Mouse (Mus musculus): ENCODE results near the gene Cpa5. TPM values are rescaled to one million over a fixed set of nuclear protein-coding genes. Genes with fewer than 3 reads are reported as not detected.
A peak's percentile ranks its signal among the peaks of the same experiment; 100 is the strongest.

The Cpa5 gene
- polyA plus RNA-seq, 1 experiment from 2014 or later, result not detected

DNA sequence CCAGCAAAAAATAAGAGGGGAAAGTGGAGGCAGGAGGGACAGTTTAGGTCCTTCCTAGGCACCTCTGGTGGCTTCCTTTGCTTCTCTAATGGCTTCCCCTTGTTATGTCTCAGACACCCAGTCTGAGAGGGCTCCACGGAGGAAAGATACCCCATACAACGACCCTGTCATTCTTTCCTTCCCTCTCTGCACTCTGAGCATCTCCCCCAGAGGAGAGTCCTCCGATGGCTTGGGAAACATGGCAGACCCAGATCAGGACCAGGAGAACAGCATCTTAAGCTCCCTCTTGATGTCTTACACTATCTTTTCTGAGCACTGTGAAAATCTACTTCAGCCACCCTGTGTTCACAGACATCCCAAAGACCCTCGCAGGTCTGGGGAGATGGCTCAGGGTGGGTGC lies 4.9 kb downstream of the Cpa5 start:
- H3K9me3 ChIP-seq (ENCODE audit: control insufficient read depth, low read length), result no peaks in the 10 kb centered on the region
- H3K9ac ChIP-seq (replicated peaks; ENCODE audit: low read length), result no peak overlapping the region
- H3K4me2 ChIP-seq (ENCODE audit: low read length), result no peak overlapping the region
- H3K27me3 ChIP-seq (ENCODE audit: control insufficient read depth, insufficient read depth, low read length), result no peaks in the 10 kb centered on the region
- no peak overlapping the region; the same call in 1 of the 2 replicates for H3K27ac ChIP-seq (replicated peaks; ENCODE audit: low read depth, low read length)
- ATAC-seq (ENCODE audit: low FRiP score, low TSS enrichment) (no peak), DNase-seq (no peak)
- H3K36me3 ChIP-seq (ENCODE audit: control insufficient read depth, insufficient read depth, low read length), result no peaks in the 10 kb centered on the region
- no peak overlapping the region for H3K4me3 ChIP-seq (replicated peaks; ENCODE audit: low read depth, low read length)
- 6% methylated on average over 4 of the region's 4 CpGs for WGBS
- peaks cover 49% of the 10 kb centered on the region for H3K4me1 ChIP-seq (ENCODE audit: control insufficient read depth, insufficient read depth, low read length)

DNA sequence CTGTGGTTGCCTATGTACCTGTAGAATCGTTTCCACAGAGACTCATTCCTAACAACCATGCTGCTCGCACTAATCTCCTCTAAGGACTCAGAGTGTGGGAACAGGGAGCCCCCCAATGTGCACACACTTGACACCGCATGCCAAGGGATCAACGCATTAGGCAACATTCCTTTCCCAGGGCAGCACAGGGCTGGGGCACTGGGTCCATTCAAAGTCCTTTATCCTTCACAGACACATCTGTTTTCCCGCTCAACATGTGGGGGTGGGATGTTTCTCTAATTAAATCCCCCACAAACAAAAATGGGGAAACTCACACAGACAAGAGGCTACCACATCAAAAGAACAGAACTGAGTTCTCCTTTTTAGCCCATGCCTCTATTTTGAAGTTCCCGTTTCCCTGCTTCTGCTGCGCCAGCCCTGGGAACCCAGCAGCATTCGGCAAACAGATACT lies 5.7 kb downstream of the Cpa5 start:
- H3K4me2 ChIP-seq (ENCODE audit: low read length), result no peak overlapping the region
- no peak overlapping the region for H3K4me3 ChIP-seq (replicated peaks; ENCODE audit: low read depth, low read length)
- no peaks in the 10 kb centered on the region for H3K36me3 ChIP-seq (ENCODE audit: control insufficient read depth, insufficient read depth, low read length)
- no peaks in the 10 kb centered on the region for H3K27me3 ChIP-seq (ENCODE audit: control insufficient read depth, insufficient read depth, low read length)
- H3K9ac ChIP-seq (replicated peaks; ENCODE audit: low read length), result no peak overlapping the region; the same call in 1 of the 2 replicates
- H3K27ac ChIP-seq (replicated peaks; ENCODE audit: low read depth, low read length), result peak overlapping the region; percentile 88
- ATAC-seq (ENCODE audit: low FRiP score, low TSS enrichment), result no peak
- DNase-seq, result peak; percentile 57
- WGBS, result 2% methylated on average over 8 of the region's 8 CpGs
- no peaks in the 10 kb centered on the region for H3K9me3 ChIP-seq (ENCODE audit: control insufficient read depth, low read length)
- peaks cover 44% of the 10 kb centered on the region for H3K4me1 ChIP-seq (ENCODE audit: control insufficient read depth, insufficient read depth, low read length)

DNA sequence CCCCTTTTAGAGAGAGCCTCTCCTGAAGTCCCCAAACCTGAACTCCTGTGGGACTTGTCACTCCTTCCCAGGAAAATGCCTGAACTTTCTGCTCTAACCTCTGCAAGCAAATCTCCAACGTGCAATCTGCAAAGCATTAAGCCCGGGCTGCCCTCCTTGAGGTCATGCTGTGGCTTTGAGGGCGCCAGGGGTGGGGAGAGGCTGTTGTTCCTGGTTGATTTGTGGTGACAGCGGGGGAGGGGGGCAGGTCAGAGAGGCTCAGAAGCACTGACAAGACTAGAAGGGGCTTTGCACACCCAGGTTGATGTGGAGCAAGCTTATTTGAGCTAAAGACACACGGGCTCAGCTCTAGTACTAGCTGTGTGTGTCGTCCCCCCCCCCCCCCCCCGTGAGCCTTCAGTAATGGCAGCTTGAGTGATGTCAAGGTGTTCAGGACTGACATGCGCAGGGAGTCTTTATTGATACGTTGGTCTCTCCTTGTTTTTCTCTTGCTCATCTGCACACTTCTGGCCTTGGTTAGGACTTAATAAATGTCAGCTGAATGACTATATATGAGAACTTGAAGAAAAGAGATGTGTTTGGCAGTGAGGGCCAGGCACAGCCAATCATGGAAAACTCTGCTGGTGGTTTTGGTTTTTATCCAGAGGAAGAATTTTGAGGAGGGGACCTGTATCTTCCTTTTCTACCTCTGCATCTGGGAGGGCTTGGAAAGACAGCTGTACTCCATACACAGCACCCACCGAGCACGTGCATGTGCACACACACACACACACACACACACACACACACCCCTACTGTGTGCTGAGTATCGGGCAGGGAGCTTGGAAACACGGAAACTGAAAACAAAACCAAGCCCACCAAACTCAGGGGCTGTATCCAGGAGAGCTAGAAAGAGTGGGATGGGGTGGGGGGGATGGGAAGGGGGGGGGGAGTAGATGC lies 6.5 kb downstream of the Cpa5 start:
- Histone ChIP-seq H3K27ac (replicated peaks; ENCODE audit: low read depth, low read length) (peak overlapping the region; percentile 88), H3K36me3 (ENCODE audit: control insufficient read depth, insufficient read depth, low read length) (no peaks in the 10 kb centered on the region), H3K9me3 (ENCODE audit: control insufficient read depth, low read length) (no peaks in the 10 kb centered on the region), H3K4me1 (ENCODE audit: control insufficient read depth, insufficient read depth, low read length) (peaks cover 42% of the 10 kb centered on the region), H3K4me2 (ENCODE audit: low read length) (peak overlapping the region; percentile 61), H3K27me3 (ENCODE audit: control insufficient read depth, insufficient read depth, low read length) (no peaks in the 10 kb centered on the region), H3K4me3 (replicated peaks; ENCODE audit: low read depth, low read length) (peak overlapping the region; percentile 12; the same call in 1 of the 2 replicates), H3K9ac (replicated peaks; ENCODE audit: low read length) (no peak overlapping the region; the same call in 1 of the 2 replicates)
- ATAC-seq (ENCODE audit: low FRiP score, low TSS enrichment), result peak; percentile 12; the same call in 1 of the 2 replicates
- 1% methylated on average over 13 of the region's 13 CpGs for WGBS
- peak; percentile 48 for DNase-seq

DNA sequence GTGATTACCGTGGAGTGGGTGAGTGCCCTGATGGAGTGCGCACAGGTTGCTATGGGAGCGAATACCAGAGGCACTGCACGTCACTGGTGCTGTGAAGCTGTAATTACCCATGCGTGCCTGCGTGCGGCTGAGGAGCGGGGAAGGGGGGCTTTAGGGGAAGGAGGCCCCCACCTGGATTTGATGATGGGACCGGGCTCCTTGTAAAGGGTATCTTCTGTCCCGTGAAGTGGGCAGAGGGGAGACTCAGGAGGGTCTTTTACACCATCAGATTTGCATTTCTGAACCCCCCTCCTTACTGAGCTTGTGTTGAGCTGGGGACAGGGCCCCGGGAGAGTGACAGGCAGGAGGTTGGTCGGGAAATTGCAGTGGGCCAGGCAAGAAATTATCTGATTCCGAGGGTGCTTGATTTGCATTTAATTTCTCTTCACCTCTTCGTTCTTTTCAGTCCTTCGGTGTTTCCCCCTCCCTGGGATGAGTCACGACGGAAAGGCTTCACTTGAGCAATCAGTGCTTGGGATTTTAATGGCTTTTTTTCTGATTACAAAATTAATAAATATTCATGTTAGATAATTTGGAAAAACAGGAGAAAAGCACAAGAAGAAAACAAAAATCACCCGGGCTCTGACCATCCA lies 7.3 kb downstream of the Cpa5 start:
- Histone ChIP-seq H3K9ac (replicated peaks; ENCODE audit: low read length) (peak overlapping the region; percentile 34), H3K9me3 (ENCODE audit: control insufficient read depth, low read length) (no peaks in the 10 kb centered on the region), H3K27me3 (ENCODE audit: control insufficient read depth, insufficient read depth, low read length) (no peaks in the 10 kb centered on the region), H3K36me3 (ENCODE audit: control insufficient read depth, insufficient read depth, low read length) (no peaks in the 10 kb centered on the region), H3K4me2 (ENCODE audit: low read length) (peak overlapping the region; percentile 61), H3K4me3 (replicated peaks; ENCODE audit: low read depth, low read length) (peak overlapping the region; percentile 12; the same call in 1 of the 2 replicates), H3K27ac (replicated peaks; ENCODE audit: low read depth, low read length) (peak overlapping the region; percentile 88), H3K4me1 (ENCODE audit: control insufficient read depth, insufficient read depth, low read length) (peaks cover 42% of the 10 kb centered on the region)
- ATAC-seq (ENCODE audit: low FRiP score, low TSS enrichment) (peak; percentile 87), DNase-seq (peak; percentile 87)
- 1% methylated on average over 18 of the region's 18 CpGs for WGBS

DNA sequence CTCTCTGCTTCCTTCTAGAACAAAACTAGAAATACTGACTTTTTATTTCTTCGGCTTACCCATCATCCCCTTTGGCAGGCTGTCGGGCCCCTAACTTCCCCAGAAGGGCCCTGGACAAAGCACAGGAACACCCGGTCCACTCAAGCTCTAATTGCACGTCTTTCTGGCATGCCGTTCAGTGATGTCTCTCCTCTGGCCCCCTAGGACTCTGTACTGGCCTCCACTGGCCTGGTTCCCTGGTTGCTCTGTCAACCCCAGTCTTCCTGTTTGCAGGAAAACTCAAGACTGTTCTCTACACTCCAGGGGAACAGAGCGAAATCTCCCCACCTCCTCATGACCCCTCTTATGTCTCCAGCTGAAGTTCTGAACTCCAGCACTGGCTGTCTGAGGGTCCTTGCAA lies 7.9 kb downstream of the Cpa5 start:
- Histone ChIP-seq H3K4me2 (ENCODE audit: low read length) (peak overlapping the region; percentile 61), H3K9ac (replicated peaks; ENCODE audit: low read length) (no peak overlapping the region)
- 17% methylated on average over 6 of the region's 6 CpGs for WGBS

DNA sequence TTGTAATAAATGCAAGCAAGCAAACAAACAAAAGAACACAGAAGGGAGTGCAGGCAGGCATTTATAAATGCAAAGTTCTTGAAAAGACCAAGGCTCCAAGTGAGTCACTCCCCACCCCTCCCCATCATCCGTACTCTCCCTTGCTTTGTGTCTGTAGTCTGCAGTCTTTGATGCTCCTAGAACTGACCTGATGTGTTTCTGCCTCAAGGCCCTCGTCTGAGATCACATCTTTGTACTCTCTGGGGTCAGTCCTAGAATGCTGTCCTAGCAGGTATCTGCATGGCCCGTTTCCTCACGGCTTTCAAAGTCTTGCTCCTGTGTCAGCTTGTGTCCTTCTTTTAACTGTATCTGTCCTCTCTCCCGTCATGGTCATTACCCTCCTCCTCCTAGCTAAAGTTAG lies 8.8 kb downstream of the Cpa5 start:
- Histone ChIP-seq H3K4me1 (ENCODE audit: control insufficient read depth, insufficient read depth, low read length) (peaks cover 42% of the 10 kb centered on the region), H3K27ac (replicated peaks; ENCODE audit: low read depth, low read length) (no peak overlapping the region; the same call in 1 of the 2 replicates), H3K4me3 (replicated peaks; ENCODE audit: low read depth, low read length) (no peak overlapping the region), H3K36me3 (ENCODE audit: control insufficient read depth, insufficient read depth, low read length) (no peaks in the 10 kb centered on the region), H3K27me3 (ENCODE audit: control insufficient read depth, insufficient read depth, low read length) (no peaks in the 10 kb centered on the region), H3K4me2 (ENCODE audit: low read length) (no peak overlapping the region), H3K9me3 (ENCODE audit: control insufficient read depth, low read length) (no peaks in the 10 kb centered on the region), H3K9ac (replicated peaks; ENCODE audit: low read length) (no peak overlapping the region)
- WGBS, result 52% methylated on average over 5 of the region's 5 CpGs
- ATAC-seq (ENCODE audit: low FRiP score, low TSS enrichment) (no peak), DNase-seq (no peak)

More for the DNA sequence above, 7.9 kb downstream of the Cpa5 start:
- no peak overlapping the region for H3K4me3 ChIP-seq (replicated peaks; ENCODE audit: low read depth, low read length)
- H3K27me3 ChIP-seq (ENCODE audit: control insufficient read depth, insufficient read depth, low read length), result no peaks in the 10 kb centered on the region
- DNase-seq (no peak), ATAC-seq (ENCODE audit: low FRiP score, low TSS enrichment) (no peak)
- peaks cover 42% of the 10 kb centered on the region for H3K4me1 ChIP-seq (ENCODE audit: control insufficient read depth, insufficient read depth, low read length)
- H3K9me3 ChIP-seq (ENCODE audit: control insufficient read depth, low read length), result no peaks in the 10 kb centered on the region
- peak overlapping the region; percentile 88 for H3K27ac ChIP-seq (replicated peaks; ENCODE audit: low read depth, low read length)
- H3K36me3 ChIP-seq (ENCODE audit: control insufficient read depth, insufficient read depth, low read length), result no peaks in the 10 kb centered on the region

DNA sequence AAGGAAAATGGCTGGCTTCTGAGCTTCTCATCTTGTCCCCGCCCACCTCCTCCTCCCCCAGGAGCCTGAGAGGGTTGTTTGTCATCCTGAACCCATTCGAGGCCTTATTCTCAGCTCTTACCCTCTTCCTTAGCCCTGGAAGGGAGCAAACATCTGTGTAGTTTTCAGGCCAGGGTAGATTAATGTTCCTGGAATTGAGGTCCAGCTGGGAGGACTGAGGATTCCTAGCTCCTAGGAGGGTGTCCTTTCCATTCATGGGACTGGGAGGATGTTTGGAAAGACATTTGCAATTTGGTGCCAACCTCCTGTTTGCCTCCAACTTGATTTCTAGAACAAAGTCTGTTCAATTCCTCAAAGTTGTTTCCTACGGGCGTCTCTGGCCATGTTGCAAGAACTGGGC lies 9.8 kb downstream of the Cpa5 start:
- WGBS, result 88% methylated on average over 4 of the region's 4 CpGs

DNA sequence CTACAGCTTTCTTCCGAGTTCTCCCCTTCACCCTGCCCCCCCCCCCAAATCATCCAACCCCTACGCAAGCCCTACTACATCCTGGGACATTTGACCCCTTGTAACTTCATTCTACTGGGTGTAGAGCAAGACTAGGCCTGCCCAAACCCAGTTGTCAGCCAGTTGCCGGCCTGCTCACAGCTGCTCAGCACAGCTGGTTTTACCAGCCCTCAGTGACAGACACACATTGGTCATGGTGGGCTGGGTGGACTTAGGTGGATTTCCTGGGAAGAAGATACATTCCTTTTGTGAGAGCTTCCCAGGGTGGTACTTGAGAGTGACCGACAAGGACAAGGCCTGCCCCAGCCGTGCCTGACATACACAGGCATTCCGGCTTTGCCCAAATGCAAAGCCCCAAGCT lies 10.2 kb downstream of the Cpa5 start:
- Histone ChIP-seq H3K27ac (replicated peaks; ENCODE audit: low read depth, low read length) (no peak overlapping the region), H3K27me3 (ENCODE audit: control insufficient read depth, insufficient read depth, low read length) (no peaks in the 10 kb centered on the region), H3K4me3 (replicated peaks; ENCODE audit: low read depth, low read length) (no peak overlapping the region), H3K4me1 (ENCODE audit: control insufficient read depth, insufficient read depth, low read length) (peaks cover 34% of the 10 kb centered on the region), H3K4me2 (ENCODE audit: low read length) (no peak overlapping the region), H3K36me3 (ENCODE audit: control insufficient read depth, insufficient read depth, low read length) (no peaks in the 10 kb centered on the region), H3K9ac (replicated peaks; ENCODE audit: low read length) (no peak overlapping the region), H3K9me3 (ENCODE audit: control insufficient read depth, low read length) (no peaks in the 10 kb centered on the region)
- WGBS, result 86% methylated on average over 6 of the region's 6 CpGs
- DNase-seq (no peak), ATAC-seq (ENCODE audit: low FRiP score, low TSS enrichment) (no peak)

More for the DNA sequence above, 9.8 kb downstream of the Cpa5 start:
- H3K9ac ChIP-seq (replicated peaks; ENCODE audit: low read length), result no peak overlapping the region
- H3K27me3 ChIP-seq (ENCODE audit: control insufficient read depth, insufficient read depth, low read length), result no peaks in the 10 kb centered on the region
- no peak overlapping the region for H3K4me3 ChIP-seq (replicated peaks; ENCODE audit: low read depth, low read length)
- H3K9me3 ChIP-seq (ENCODE audit: control insufficient read depth, low read length), result no peaks in the 10 kb centered on the region
- DNase-seq, result no peak
- no peaks in the 10 kb centered on the region for H3K36me3 ChIP-seq (ENCODE audit: control insufficient read depth, insufficient read depth, low read length)
- no peak overlapping the region for H3K27ac ChIP-seq (replicated peaks; ENCODE audit: low read depth, low read length)
- H3K4me2 ChIP-seq (ENCODE audit: low read length), result no peak overlapping the region
- peaks cover 38% of the 10 kb centered on the region for H3K4me1 ChIP-seq (ENCODE audit: control insufficient read depth, insufficient read depth, low read length)
- no peak for ATAC-seq (ENCODE audit: low FRiP score, low TSS enrichment)

Measured in midbrain, embryonic 14.5 days (tissue).